Mouse (Mus musculus): ENCODE measurements at regions not wholly inside any gene's neighbourhood (a gene's known extent, or its start where the extent isn't known, plus 50 kb on each side); places are given as distances from the start of the nearest gene placed in this dataset.

DNA sequence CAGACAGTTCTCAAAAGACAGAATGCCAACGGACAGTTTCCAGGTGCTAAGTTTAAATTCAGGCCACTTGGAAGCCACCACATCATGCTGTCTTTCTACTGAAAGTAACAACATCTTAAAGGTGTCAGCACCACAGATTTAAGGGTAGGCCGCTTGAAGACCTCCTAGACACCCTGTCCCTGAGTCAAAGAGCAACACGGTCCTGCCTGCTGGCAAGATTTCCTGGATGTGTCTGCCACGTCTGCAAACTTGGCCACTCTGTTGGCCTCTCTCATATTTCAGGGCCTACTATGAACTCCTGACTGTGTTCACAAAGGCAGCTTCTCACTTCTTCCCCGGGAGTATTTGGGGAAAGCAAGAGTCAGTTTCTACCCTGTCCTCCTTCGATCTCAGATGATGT is 194.7 kb upstream of the Esrrg start:
- dilution Hi-C loops (cut with MboI; ENCODE audit: extremely low pct_ligation_motif_present, extremely low pct_unique_long_range_greater_than_20kb, low sequenced_read_pairs) = no loop called here
- in situ Hi-C loops (cut with MboI; ENCODE audit: low pct_ligation_motif_present, low pct_unique_long_range_greater_than_20kb, low sequenced_read_pairs) = no loop called here

DNA sequence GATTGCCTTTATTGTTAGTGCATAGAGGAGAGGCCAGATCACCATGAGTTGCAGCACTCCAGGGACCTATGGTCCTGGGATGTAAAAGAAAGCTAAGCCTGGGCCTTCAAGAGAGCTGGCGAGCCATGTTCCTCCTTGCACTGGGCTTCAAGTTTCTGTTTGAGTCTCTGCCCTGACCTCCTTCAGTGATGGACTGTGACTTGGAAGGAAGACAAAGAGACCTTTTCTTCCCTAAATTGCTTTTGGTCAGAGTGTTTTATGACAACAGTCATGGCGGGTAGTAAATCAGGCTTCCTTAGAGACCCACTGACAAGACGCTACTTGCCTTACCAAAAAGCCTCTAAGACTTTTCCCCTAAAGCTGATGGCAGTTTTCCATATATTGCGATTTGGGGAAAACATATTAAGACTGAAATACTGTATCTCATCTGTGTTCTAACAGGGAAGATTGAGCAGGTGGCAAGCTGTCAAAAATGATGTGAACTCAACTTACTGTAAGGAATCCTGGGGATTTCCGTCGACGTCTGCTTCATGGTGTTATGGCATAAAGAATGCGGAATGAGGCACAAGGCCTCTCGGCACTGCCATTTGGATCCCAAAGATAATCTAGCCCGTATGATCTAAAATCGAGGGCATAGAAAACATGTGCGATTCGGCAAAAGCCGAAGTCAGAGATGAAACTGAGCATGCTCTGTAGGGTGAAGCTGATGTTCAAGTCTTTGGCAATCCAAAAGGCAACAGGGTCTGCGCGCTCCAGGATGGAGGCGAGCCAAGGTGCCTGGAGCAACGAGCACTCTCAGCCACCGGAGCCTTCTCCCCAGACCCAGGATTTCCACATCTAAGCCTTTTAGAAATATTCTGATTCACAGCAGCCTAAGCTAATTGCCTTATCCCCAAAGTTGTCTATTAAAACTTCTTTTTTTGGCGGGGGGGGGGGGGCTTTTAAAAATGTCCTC is 190.1 kb upstream of the Esrrg start:
- H3K36me3 ChIP-seq (replicated peaks in 1 of 2; ENCODE audit: control insufficient read depth in 1 of 2, insufficient read depth in 1 of 2, low read length in 1 of 2) = no peaks in the 10 kb centered on the region
- H3K4me2 ChIP-seq (ENCODE audit: insufficient read depth, low read depth, poor library complexity, severe bottlenecking) = no peak overlapping the region
- H3K9ac ChIP-seq (ENCODE audit: insufficient read depth, low read depth) = no peak overlapping the region
- TF ChIP-seq SIN3A (IDR thresholded peaks at IDR 0.05; ENCODE audit: low read length) (no peak), TCF12 (IDR thresholded peaks at IDR 0.05; ENCODE audit: low read depth, low read length) (no peak), ZC3H11A (IDR thresholded peaks at IDR 0.05; ENCODE audit: low read depth, low read length) (no peak), MXI1 (IDR thresholded peaks at IDR 0.05; ENCODE audit: low read depth, low read length) (no peak), MAFK (IDR thresholded peaks at IDR 0.05; ENCODE audit: insufficient replicate concordance, low read length) (no peak)
- no peaks in the 10 kb centered on the region for H3K9me3 ChIP-seq (replicated peaks; ENCODE audit: low read length)
- in situ Hi-C loops (cut with MboI; ENCODE audit: low pct_ligation_motif_present, low pct_unique_long_range_greater_than_20kb, low sequenced_read_pairs) = no loop called here
- H3K27ac ChIP-seq (ENCODE audit: insufficient read depth, low read depth) = no peak overlapping the region
- no peaks in the 10 kb centered on the region for H3K27me3 ChIP-seq (replicated peaks)
- no peaks in the 10 kb centered on the region for H3K79me2 ChIP-seq (replicated peaks; ENCODE audit: control insufficient read depth, extremely low read depth, insufficient read depth, poor library complexity, severe bottlenecking)
- H3K4me1 ChIP-seq (ENCODE audit: control insufficient read depth in 1 of 2, insufficient read depth in 2 of 2) = peaks cover 0 to 21% of the 10 kb centered on the region in 2 experiments; a peak in 2 of 4 replicates
- dilution Hi-C loops (cut with MboI; ENCODE audit: extremely low pct_ligation_motif_present, extremely low pct_unique_long_range_greater_than_20kb, low sequenced_read_pairs) = no loop called here
- H3K4me3 ChIP-seq (replicated peaks in 1 of 3; ENCODE audit: low read depth in 2 of 3, low read length in 2 of 3, poor library complexity in 1 of 3) = no peak overlapping the region
- DNase-seq (ENCODE audit: extremely low read depth) = no peak

More for the DNA sequence above, 194.7 kb upstream of the Esrrg start:
- Histone ChIP-seq H3K4me2 (ENCODE audit: insufficient read depth, low read depth, poor library complexity, severe bottlenecking) (no peak overlapping the region), H3K27ac (ENCODE audit: insufficient read depth, low read depth) (no peak overlapping the region), H3K4me1 (ENCODE audit: control insufficient read depth in 1 of 2, insufficient read depth in 2 of 2) (peaks cover 0 to 17% of the 10 kb centered on the region in 2 experiments; a peak in 2 of 4 replicates), H3K79me2 (replicated peaks; ENCODE audit: control insufficient read depth, extremely low read depth, insufficient read depth, poor library complexity, severe bottlenecking) (no peaks in the 10 kb centered on the region), H3K4me3 (replicated peaks in 1 of 3; ENCODE audit: low read depth in 2 of 3, low read length in 2 of 3, poor library complexity in 1 of 3) (no peak overlapping the region), H3K36me3 (replicated peaks in 1 of 2; ENCODE audit: control insufficient read depth in 1 of 2, insufficient read depth in 1 of 2, low read length in 1 of 2) (no peaks in the 10 kb centered on the region), H3K9ac (ENCODE audit: insufficient read depth, low read depth) (no peak overlapping the region), H3K27me3 (replicated peaks) (no peaks in the 10 kb centered on the region), H3K9me3 (replicated peaks; ENCODE audit: low read length) (no peaks in the 10 kb centered on the region)
- TF ChIP-seq TBP (conservative IDR thresholded peaks at IDR 0.05; ENCODE audit: low read depth, low read length) (no peak), ZC3H11A (IDR thresholded peaks at IDR 0.05; ENCODE audit: low read depth, low read length) (no peak), MXI1 (IDR thresholded peaks at IDR 0.05; ENCODE audit: low read depth, low read length) (no peak), MAZ (IDR thresholded peaks at IDR 0.05; ENCODE audit: low read depth, low read length) (no peak), JUND (conservative IDR thresholded peaks at IDR 0.05; ENCODE audit: low read depth, low read length) (no peak), MEF2A (IDR thresholded peaks at IDR 0.05; ENCODE audit: borderline replicate concordance, low read depth, low read length) (no peak), ELF1 (IDR thresholded peaks at IDR 0.05; ENCODE audit: low read depth, low read length) (no peak), IRF4 (IDR thresholded peaks at IDR 0.05; ENCODE audit: low read depth, low read length) (no peak), E2F4 (IDR thresholded peaks at IDR 0.05; ENCODE audit: insufficient replicate concordance, low read depth, low read length) (no peak), PAX5 (IDR thresholded peaks at IDR 0.05; ENCODE audit: low read length) (no peak), ETS1 (conservative IDR thresholded peaks at IDR 0.05; ENCODE audit: low read depth, low read length) (no peak), ZKSCAN1 (IDR thresholded peaks at IDR 0.05; ENCODE audit: borderline replicate concordance, low read depth, low read length) (no peak), BHLHE40 (IDR thresholded peaks at IDR 0.05; ENCODE audit: low read depth, low read length) (no peak), ZNF384 (IDR thresholded peaks at IDR 0.05; ENCODE audit: low read depth, low read length) (no peak), HCFC1 (IDR thresholded peaks at IDR 0.05; ENCODE audit: low read depth, low read length) (no peak), CHD1 (IDR thresholded peaks at IDR 0.05; ENCODE audit: low read depth, low read length) (no peak)
- DNase-seq (ENCODE audit: extremely low read depth) = no peak

All from CH12.LX (cell line).